In genomic region chr4:55976265-55976664, GRCm38 (mm10) we compare ENCODE assay signal across 35 mouse cellular contexts.
"Had no signal": no experiment of that assay in that cellular context is flagged by ENCODE, and none has a peak within 500 bp of the region (broad histone marks: within the 10 kb centered on the region; RNA-seq: fewer than 3 reads in every experiment).

No protein-coding gene starts in this region.

- H3K9me3 ChIP-seq: heart, embryonic 10.5 days; heart, embryonic 12.5 days; heart, embryonic 13.5 days; heart, embryonic 15.5 days; hindbrain, embryonic 10.5 days; hindbrain, embryonic 12.5 days; hindbrain, embryonic 13.5 days; hindbrain, embryonic 15.5 days; intestine, embryonic 15.5 days; kidney, embryonic 15.5 days had no signal

- ATAC-seq: hindbrain, embryonic 16.5 days; hindbrain, postnatal 0 days; inflammation-experienced regulatory T-cells, adult 6 months; intestine, embryonic 15.5 days; intestine, embryonic 16.5 days; intestine, postnatal 0 days had no signal

- DNase-seq: heart, postnatal 10 days; heart, postnatal 14 days; heart, postnatal 36 days; heart, postnatal 4 days; kidney, adult 11 months; kidney, adult 18-20 months; kidney, adult 2 months; kidney, adult 8-10 months; kidney, adult 9 months; kidney, postnatal 10 days; kidney, postnatal 14 days; kidney, postnatal 25 days; kidney, postnatal 36 days; kidney, postnatal 4 days; layer of hippocampus, adult 9-11 months; layer of hippocampus, postnatal 36 days had no signal

- H3K27ac ChIP-seq: heart, embryonic 10.5 days; heart, embryonic 13.5 days; heart, embryonic 15.5 days; hindbrain, embryonic 10.5 days; hindbrain, embryonic 12.5 days; hindbrain, embryonic 13.5 days; hindbrain, embryonic 14.5 days; hindbrain, embryonic 15.5 days; hindbrain, postnatal 0 days; intestine, embryonic 15.5 days; kidney, embryonic 15.5 days; kidney, postnatal 0 days; layer of hippocampus, adult 2 months had no signal

- H3K9ac ChIP-seq: heart, embryonic 12.5 days; heart, embryonic 13.5 days; heart, embryonic 15.5 days; hindbrain, embryonic 12.5 days; hindbrain, embryonic 13.5 days; hindbrain, embryonic 14.5 days; hindbrain, embryonic 15.5 days; intestine, embryonic 15.5 days; kidney, embryonic 15.5 days had no signal

- H3K4me2 ChIP-seq: heart, embryonic 11.5 days; heart, embryonic 12.5 days; heart, embryonic 13.5 days; heart, embryonic 15.5 days; hindbrain, embryonic 12.5 days; hindbrain, embryonic 13.5 days; hindbrain, embryonic 14.5 days; hindbrain, embryonic 15.5 days; intestine, embryonic 15.5 days; kidney, embryonic 15.5 days had no signal

- H3K4me3 ChIP-seq: heart, embryonic 10.5 days; heart, embryonic 12.5 days; heart, embryonic 13.5 days; heart, embryonic 15.5 days; hindbrain, embryonic 10.5 days; hindbrain, embryonic 12.5 days; hindbrain, embryonic 13.5 days; hindbrain, embryonic 15.5 days; intestine, embryonic 15.5 days; kidney, embryonic 15.5 days; layer of hippocampus, adult 2 months had no signal

- H3K36me3 ChIP-seq: heart, embryonic 10.5 days; heart, embryonic 12.5 days; heart, embryonic 13.5 days; heart, embryonic 15.5 days; hindbrain, embryonic 10.5 days; hindbrain, embryonic 12.5 days; hindbrain, embryonic 13.5 days; hindbrain, embryonic 15.5 days; intestine, embryonic 15.5 days; kidney, embryonic 15.5 days had no signal

- H3K27me3 ChIP-seq: heart, embryonic 12.5 days; heart, embryonic 13.5 days; heart, embryonic 15.5 days; hindbrain, embryonic 12.5 days; hindbrain, embryonic 13.5 days; hindbrain, embryonic 15.5 days; intestine, embryonic 15.5 days; kidney, embryonic 15.5 days had no signal

- H3K4me1 ChIP-seq: heart, embryonic 10.5 days; heart, embryonic 12.5 days; heart, embryonic 15.5 days; hindbrain, embryonic 10.5 days; hindbrain, embryonic 12.5 days; hindbrain, embryonic 13.5 days; hindbrain, embryonic 15.5 days; intestine, embryonic 15.5 days; kidney, embryonic 15.5 days had no signal
